Comparison of ENCODE assay signal across 9 mouse cellular contexts in the genomic region with DNA sequence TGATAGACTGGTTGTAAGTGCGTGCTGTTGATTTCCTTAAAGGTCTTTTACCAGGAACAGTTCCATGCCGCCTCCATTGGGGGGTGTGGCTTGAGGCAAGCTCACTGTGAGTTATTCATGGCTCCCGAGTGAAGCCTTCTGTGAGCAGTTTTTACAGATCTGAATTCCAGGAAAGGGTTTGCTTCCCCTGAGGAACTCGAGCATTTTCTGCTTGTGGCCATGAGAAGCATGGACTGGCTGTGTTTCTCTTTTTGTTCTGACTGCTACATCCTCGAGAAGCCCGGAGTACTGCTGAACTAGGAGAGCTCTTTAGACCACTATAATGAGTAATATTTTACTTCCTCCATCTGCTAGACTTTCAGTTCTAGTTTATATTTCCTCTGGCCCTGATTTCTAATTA.
DNase-seq lines count a peak whose midpoint lies in the region; ATAC-seq and TF ChIP-seq lines count a peak whose summit lies in the region.
"Had no signal": no experiment of that assay in that cellular context is flagged by ENCODE, and none has a peak within 500 bp of the region (broad histone marks: within the 10 kb centered on the region; RNA-seq: fewer than 3 reads in every experiment).

No protein-coding gene starts in this region.

- TF ChIP-seq CTCF in lung, adult 2 months (IDR thresholded peaks at IDR 0.05; ENCODE audit: insufficient read depth, low read length) = no peak

- no peak for ATAC-seq in embryonic facial prominence, embryonic 14.5 days (ENCODE audit: low read depth)
- no peak for ATAC-seq in megakaryocyte progenitor cell, adult 5-6 weeks (replicated peaks; ENCODE audit: poor library complexity)

- no peaks in the 10 kb centered on the region for H3K9me3 ChIP-seq in embryonic facial prominence, embryonic 14.5 days (ENCODE audit: control insufficient read depth, low read length)
- H3K9me3 ChIP-seq: midbrain, embryonic 12.5 days had no signal

- no peak overlapping the region for H3K4me2 ChIP-seq in embryonic facial prominence, embryonic 14.5 days (ENCODE audit: low read depth, low read length)
- H3K4me2 ChIP-seq: midbrain, embryonic 12.5 days had no signal

- TF ChIP-seq POLR2A in lung, adult 2 months (IDR thresholded peaks at IDR 0.05; ENCODE audit: borderline replicate concordance, extremely low read depth, low read depth, low read length) = no peak

- peaks cover 12% of the 10 kb centered on the region for H3K4me1 ChIP-seq in embryonic facial prominence, embryonic 14.5 days (ENCODE audit: control insufficient read depth, insufficient read depth, low read length)
- H3K4me1 ChIP-seq in lung, adult 2 months (ENCODE audit: control insufficient read depth, insufficient read depth, low read length) = no peaks in the 10 kb centered on the region

- 0 out of 2 replicates have a peak overlapping the region, but pooled peaks have one; percentile 19 for H3K27ac ChIP-seq in embryonic facial prominence, embryonic 14.5 days (replicated peaks; ENCODE audit: low read depth, low read length)
- H3K27ac ChIP-seq: midbrain, embryonic 12.5 days had no signal

- intact Hi-C loops in gastrocnemius, postnatal 36 days (cut with DNase I) = no loop called here

- no peaks in the 10 kb centered on the region for H3K27me3 ChIP-seq in embryonic facial prominence, embryonic 14.5 days (replicated peaks; ENCODE audit: control insufficient read depth, insufficient read depth, low read length)
- H3K27me3 ChIP-seq: midbrain, embryonic 12.5 days had no signal

- H3K9ac ChIP-seq in embryonic facial prominence, embryonic 14.5 days (ENCODE audit: low read depth, low read length) = no peak overlapping the region; the same call in 1 of the 2 replicates
- H3K9ac ChIP-seq: midbrain, embryonic 12.5 days had no signal

- peak; percentile 17 for DNase-seq in gastrocnemius, adult 18-20 months (ENCODE audit: low spot score)
- DNase-seq in gastrocnemius, postnatal 36 days = no peak
- peak; percentile 16 for DNase-seq in A20 (ENCODE audit: low read depth, low spot score)
- peak; percentile 75 for DNase-seq in embryonic facial prominence, embryonic 14.5 days (ENCODE audit: low spot score)
- peak; percentile 6 for DNase-seq in kidney, adult 11 months
- DNase-seq in lung, adult 2 months = peak; percentile 19
- DNase-seq in spleen, adult 12 weeks (ENCODE audit: low spot score) = no peak

- 20% methylated on average over 6 of the region's 6 CpGs for WGBS in embryonic facial prominence, embryonic 14.5 days
- WGBS in lung, adult 2 months = 6% methylated on average over 6 of the region's 6 CpGs

- no peak overlapping the region for H3K4me3 ChIP-seq in embryonic facial prominence, embryonic 14.5 days (ENCODE audit: low read depth, low read length)
- no peak overlapping the region for H3K4me3 ChIP-seq in lung, adult 2 months (replicated peaks; ENCODE audit: extremely low read depth, low read depth, low read length)
- H3K4me3 ChIP-seq: midbrain, embryonic 12.5 days had no signal

- no peaks in the 10 kb centered on the region for H3K36me3 ChIP-seq in embryonic facial prominence, embryonic 14.5 days (ENCODE audit: control insufficient read depth, insufficient read depth, low read length)
- H3K36me3 ChIP-seq: midbrain, embryonic 12.5 days had no signal

Comparison
In these comparisons a context has a peak if more than half of its experiments do, and no peak if none do; other contexts are left out.
1. DNase-seq: peak in gastrocnemius, adult 18-20 months (single experiment), A20 (single experiment), embryonic facial prominence, embryonic 14.5 days (single experiment), kidney, adult 11 months (single experiment) and lung, adult 2 months (single experiment); none in gastrocnemius, postnatal 36 days (0 of 2) and spleen, adult 12 weeks (single experiment).